Comparison of ENCODE assay signal across 16 mouse cellular contexts in the genomic region with DNA sequence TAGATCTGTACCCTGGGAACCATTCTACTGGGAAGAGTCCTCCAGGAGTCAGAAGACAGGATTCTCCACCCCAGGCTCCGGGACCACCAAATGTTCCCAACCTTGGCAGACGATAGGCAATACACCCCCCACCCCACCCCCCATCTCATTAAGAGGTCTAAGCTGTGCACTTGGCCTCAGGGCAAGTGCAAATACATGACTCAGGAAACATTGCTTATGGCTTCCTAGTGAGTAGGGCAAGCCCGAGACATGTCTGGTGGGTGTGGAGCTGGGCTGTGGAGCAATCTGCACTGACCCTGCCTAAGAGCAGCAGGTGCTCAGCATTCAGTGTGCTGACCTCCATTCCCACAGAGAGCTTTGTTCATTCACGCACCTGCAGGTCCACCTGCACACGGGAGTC.
DNase-seq lines count a peak whose midpoint lies in the region; ATAC-seq lines count a peak whose summit lies in the region.
"Had no signal": no experiment of that assay in that cellular context is flagged by ENCODE, and none has a peak within 500 bp of the region (broad histone marks: within the 10 kb centered on the region; RNA-seq: fewer than 3 reads in every experiment).

No protein-coding gene starts in this region.

- peak; percentile 64 for DNase-seq in heart, adult 11 months
- no peak for DNase-seq in heart, postnatal 10 days
- DNase-seq in urinary bladder, postnatal 36 days (ENCODE audit: low spot score in 2 of 2) = peak; percentile 25 to 40
- DNase-seq in urinary bladder, postnatal 25 days (ENCODE audit: low spot score) = no peak
- peak; percentile 12 for DNase-seq in embryonic facial prominence, embryonic 14.5 days (ENCODE audit: low spot score)
- no peak for DNase-seq in heart, adult 9 months (ENCODE audit: low spot score in 2 of 2)
- DNase-seq: cerebellum, adult 2 months; heart, postnatal 14 days; kidney, postnatal 25 days had no signal

- H3K4me1 ChIP-seq in embryonic facial prominence, embryonic 14.5 days (ENCODE audit: control insufficient read depth, insufficient read depth, low read length) = no peaks in the 10 kb centered on the region
- H3K4me1 ChIP-seq: megakaryocyte, embryonic 14.5 days had no signal

- no peaks in the 10 kb centered on the region for H3K9me3 ChIP-seq in embryonic facial prominence, embryonic 14.5 days (ENCODE audit: control insufficient read depth, low read length)
- H3K9me3 ChIP-seq: embryonic facial prominence, embryonic 13.5 days; neural tube, embryonic 12.5 days had no signal

- 52% methylated on average over 5 of the region's 5 CpGs for WGBS in embryonic facial prominence, embryonic 14.5 days

- no peak for ATAC-seq in embryonic facial prominence, embryonic 14.5 days (ENCODE audit: low read depth)
- no peak for ATAC-seq in megakaryocyte-erythroid progenitor cell, adult 5-6 weeks (replicated peaks; ENCODE audit: low FRiP score, low TSS enrichment, poor library complexity, severe bottlenecking)
- ATAC-seq: activated CD4-positive, CD25-positive, alpha-beta regulatory T cell, adult 4 months; intestine, postnatal 0 days had no signal

- H3K4me2 ChIP-seq in embryonic facial prominence, embryonic 14.5 days (ENCODE audit: low read depth, low read length) = no peak overlapping the region
- H3K4me2 ChIP-seq: embryonic facial prominence, embryonic 13.5 days; liver, embryonic 11.5 days; neural tube, embryonic 12.5 days had no signal

- intact Hi-C loops in heart, postnatal 10 days (cut with DNase I) = no loop called here

- no peaks in the 10 kb centered on the region for H3K36me3 ChIP-seq in embryonic facial prominence, embryonic 14.5 days (ENCODE audit: control insufficient read depth, insufficient read depth, low read length)
- H3K36me3 ChIP-seq: embryonic facial prominence, embryonic 13.5 days; neural tube, embryonic 12.5 days had no signal

- no peak overlapping the region for H3K27ac ChIP-seq in embryonic facial prominence, embryonic 14.5 days (replicated peaks; ENCODE audit: low read depth, low read length)
- H3K27ac ChIP-seq: embryonic facial prominence, embryonic 13.5 days; neural tube, embryonic 12.5 days had no signal

- no peaks in the 10 kb centered on the region for H3K27me3 ChIP-seq in embryonic facial prominence, embryonic 14.5 days (replicated peaks; ENCODE audit: control insufficient read depth, insufficient read depth, low read length)
- H3K27me3 ChIP-seq: embryonic facial prominence, embryonic 13.5 days; megakaryocyte, embryonic 14.5 days; neural tube, embryonic 12.5 days had no signal

- H3K9ac ChIP-seq in embryonic facial prominence, embryonic 14.5 days (ENCODE audit: low read depth, low read length) = no peak overlapping the region
- H3K9ac ChIP-seq: embryonic facial prominence, embryonic 13.5 days; neural tube, embryonic 12.5 days had no signal

- H3K4me3 ChIP-seq in embryonic facial prominence, embryonic 14.5 days (ENCODE audit: low read depth, low read length) = no peak overlapping the region
- H3K4me3 ChIP-seq: embryonic facial prominence, embryonic 13.5 days; megakaryocyte, embryonic 14.5 days; neural tube, embryonic 12.5 days had no signal

Comparison
In these comparisons a context has a peak if more than half of its experiments do, and no peak if none do; other contexts are left out.
1. DNase-seq: peak in heart, adult 11 months (single experiment), urinary bladder, postnatal 36 days (2 of 2) and embryonic facial prominence, embryonic 14.5 days (single experiment); none in heart, postnatal 10 days (0 of 2), urinary bladder, postnatal 25 days (single experiment) and heart, adult 9 months (0 of 2).